Mouse (Mus musculus) granulocyte monocyte progenitor cell, adult 5-6 weeks (primary cell): Measurements from ENCODE around the gene Catsperz. TPM values are rescaled to one million over a fixed set of nuclear protein-coding genes. Genes with fewer than 3 reads are reported as not detected.

Experiments used
- ATAC-seq: replicated peaks from 2 replicates; pipeline ENCODE4 v1.8.0; 2016; ENCODE audit warnings: mild to moderate bottlenecking, moderate TSS enrichment, inconsistent platforms; ENCODE audit not compliant: poor library complexity, severe bottlenecking
- total RNA-seq, 2 experiments: library from RNA; stranded (forward) in 1 of 2; stranded (reverse) in 1 of 2; fragments of 200-712, 200-1000 nt in 1 of 2; fragments of >200 nt in 1 of 2; fragmentation: Nextera tagmentation in 1 of 2; gene quantifications; 2 replicates each; pipeline ENCODE4 v1.2.3; 2014 to 2017

Gene Catsperz
- total RNA-seq (2014; fragmentation: Nextera tagmentation): 3.0 TPM in 1 of 2 replicates, not detected in the other
- 2.8 and 4.5 TPM in 2 replicates for total RNA-seq (2017)

DNA sequence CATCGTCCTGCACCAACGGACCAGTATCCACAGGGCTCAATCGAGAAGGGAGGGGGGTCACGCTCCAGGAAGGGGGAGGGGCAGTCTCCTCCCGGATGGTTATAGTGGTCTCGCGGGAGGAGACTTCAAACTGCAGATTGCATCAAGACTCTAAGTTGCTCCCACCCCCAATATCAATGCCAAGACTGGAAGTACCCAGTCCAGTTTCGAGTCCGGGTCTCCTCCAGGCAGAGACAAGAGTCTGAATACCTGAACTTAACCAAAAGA, at the start of gene Catsperz:
Gene Catsperz (minus strand): TSS at position 74 of the 267 bp plus-strand sequence.
- ATAC-seq: no peak

- ATAC-seq: peak; percentile 56
Measured at GRCm38 (mm10) chr19:6974211-6975205, 49.3 kb upstream of the Catsperz start, which contains the start of gene Ppp1r14b. TSS of gene Ppp1r14b (plus strand) at chr19:6974968.

GRCm38 (mm10) chr19:6973581-6974190, 48.5 kb upstream of the Catsperz start:
- no peak for ATAC-seq

DNA sequence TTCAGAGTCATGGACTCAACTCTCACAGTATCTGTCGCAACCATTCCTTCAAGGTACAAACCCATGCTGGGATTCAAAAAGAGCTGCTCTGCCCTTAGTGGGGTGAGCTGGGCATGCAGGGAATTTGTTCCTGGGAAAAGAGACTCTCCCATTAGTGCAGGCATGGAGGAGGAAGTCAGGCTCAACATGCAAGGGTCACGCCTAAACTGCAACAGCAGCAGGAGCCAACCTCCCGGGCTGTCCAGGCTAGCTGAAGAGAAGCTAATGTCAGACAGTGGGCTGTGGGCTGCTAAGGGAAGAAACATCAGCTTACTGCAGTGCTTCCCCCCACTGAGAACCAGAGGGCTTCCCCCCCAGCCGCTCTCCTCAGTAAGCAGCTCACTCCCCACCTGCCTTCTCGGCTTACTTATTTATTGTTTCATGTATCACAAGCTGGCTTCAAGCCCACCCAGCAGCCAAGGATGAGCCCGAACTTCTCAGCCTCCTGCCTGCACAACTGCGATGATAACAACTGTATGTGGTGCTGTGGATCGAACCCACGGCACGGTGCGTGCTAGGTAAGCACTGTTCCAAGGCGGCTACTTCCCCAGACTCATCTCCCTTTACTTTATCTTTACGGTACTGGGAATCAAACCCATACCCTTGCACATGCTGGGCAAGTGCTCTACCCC, 47.2 kb upstream of the Catsperz start:
- no peak for ATAC-seq

DNA sequence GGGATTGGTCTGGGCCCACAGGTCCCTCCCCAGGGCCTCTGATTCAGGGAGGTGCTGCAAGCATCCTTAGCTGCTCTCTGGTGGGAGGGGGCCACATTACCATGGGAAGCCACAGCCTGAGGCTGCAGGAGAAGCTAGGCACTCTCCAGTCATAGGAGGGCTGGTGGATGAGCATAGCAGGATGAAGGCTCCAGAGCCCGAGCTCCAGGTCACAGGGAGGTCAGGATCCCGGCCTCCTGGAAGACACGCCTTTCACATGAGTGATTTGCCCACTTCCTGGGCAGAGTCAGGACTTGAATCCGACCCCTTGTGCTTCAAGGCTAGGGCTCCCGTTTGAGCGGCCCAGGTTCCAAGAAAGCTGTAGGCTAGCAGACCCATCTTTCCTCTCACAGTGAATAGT, 46.5 kb upstream of the Catsperz start:
- ATAC-seq: no peak

- ATAC-seq: no peak
Measured at GRCm38 (mm10) chr19:6970460-6971085, 45.4 kb upstream of the Catsperz start.

DNA sequence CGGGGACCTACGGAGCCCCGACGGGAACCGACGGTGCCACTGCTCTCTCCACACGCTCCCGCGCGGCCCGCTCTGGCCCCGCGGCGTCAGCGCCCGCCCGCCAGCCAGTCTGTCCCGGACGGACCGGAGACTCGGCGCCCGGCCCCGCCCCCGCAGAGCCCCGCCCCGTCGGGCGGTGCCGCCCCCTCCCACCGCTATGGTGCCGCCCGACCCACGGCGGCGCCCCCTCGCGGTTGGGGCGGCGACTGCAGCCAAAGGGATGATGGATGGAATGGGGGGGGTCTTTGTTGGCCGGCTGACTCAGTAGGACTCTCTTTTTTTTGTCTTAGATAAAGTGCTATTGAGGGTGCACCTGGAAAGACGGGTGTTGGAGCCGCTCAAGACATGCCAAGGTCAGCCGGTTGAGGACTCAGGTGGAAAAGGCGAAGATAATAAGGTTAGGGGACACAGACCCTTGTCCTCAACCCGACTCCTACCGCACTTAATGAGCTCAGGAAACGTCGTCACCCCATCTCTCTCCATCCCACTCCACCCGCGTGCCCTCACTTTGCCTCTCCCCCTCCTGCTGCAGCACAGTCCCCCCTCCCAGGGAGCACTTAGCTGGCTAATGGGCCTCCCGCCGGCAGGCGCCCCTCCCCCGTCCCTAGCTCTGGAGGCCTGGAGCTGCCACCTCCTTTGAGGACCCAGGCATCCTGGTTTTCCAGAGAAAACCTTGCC, 44.6 kb upstream of the Catsperz start:
- ATAC-seq: peak; percentile 51

DNA sequence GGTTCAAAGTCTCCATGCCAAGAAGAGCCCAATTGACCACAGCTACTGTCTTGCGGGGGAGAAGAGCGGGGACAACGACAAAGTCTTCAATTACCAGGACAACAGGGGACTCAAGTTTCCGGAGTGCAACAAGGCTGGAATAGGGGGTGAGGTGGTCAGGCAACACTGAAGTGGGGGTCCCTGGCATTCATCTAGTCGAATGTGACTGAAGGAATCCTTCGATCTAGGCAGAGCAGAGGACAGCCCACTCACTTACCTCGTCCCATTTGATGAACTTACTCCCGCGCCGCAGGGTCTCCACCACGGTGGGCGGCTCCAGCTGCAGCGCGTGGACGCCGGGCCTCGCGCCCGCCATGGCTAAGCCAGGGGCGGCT, 44.1 kb upstream of the Catsperz start:
- no peak for ATAC-seq

DNA sequence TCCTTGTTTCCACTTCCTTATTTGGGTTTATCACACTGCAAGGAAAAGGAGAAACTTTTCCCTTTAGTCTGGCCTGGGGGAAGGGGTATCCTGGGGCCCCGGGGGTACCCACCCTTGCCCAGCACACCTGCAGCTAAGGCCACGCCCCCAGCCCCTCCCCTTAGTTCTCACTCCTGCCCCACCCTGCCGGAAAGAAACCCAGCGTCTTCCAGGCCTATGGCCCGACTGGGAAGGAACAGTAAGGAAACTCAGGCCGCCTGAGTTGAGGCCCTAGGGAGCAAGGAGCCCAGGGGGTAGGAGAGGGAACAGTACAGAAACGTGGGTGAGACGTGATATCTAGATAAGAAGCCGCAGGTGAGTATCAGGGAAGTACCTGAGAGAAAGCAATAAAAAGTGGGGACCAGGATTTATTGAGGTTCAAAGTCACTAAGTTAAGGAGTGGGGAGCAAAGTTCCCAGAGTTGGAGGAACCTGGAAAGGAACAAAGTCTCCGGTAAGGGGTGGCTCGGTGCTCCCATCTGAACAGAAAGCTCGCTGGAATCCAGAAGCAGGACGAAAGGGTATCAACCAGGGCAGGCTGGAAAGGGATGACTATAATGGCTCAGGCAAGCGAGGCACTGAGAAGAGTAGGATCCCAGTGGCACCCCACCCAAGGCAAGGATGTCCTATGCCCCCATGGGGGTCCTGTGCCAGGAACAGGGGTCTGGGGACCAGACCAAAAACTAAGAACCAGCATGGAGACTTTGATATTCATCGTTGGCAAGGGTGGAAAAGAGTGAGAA, 43.5 kb upstream of the Catsperz start:
- ATAC-seq: no peak; the same call in 1 of the 2 replicates

DNA sequence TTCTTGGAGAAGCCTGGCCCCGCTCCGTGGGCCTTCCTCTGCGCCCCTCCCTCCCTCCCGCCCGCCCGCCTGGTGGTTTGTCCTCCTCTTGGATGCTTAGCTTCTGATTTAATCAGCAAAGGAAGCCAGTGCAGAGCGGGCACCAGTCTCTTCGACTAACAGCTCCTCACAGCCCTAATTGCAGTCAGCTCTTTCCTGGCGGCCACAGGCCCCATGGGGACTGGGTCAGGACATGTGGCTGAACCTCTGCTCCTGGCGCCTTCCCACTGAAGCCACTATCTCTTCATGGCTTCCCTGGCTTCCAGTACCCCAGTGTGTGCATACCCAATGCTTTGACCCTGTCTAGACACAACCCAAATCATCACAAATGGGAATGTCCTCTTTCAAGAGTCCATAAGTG, 31.3 kb upstream of the Catsperz start:
- ATAC-seq: no peak

DNA sequence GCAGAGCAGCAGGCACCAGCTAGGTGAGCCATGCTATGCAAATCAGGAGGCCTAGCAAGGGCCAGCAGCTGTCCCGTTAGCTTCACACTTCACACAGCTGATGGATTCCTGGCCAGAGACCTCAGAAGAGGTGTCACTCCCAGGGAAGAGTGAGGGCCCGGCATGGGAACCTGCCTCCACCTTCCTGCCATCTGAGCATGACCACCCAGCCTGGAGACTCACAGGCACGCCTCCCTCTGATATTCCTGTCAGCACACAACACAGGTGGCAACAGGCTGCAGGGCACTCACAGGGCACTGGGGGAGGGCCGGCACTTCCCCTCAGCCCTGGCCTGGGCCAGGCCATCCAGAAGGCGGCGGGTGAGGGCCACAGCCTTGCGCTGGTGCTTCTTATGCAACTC, 30.2 kb upstream of the Catsperz start:
- no peak for ATAC-seq

- no peak for ATAC-seq
Measured at GRCm38 (mm10) chr19:6954046-6954445, 28.9 kb upstream of the Catsperz start.

- no peak for ATAC-seq
Measured at GRCm38 (mm10) chr19:6952712-6953037, 27.5 kb upstream of the Catsperz start.

GRCm38 (mm10) chr19:6951994-6952711, 27.0 kb upstream of the Catsperz start:
- ATAC-seq: peak; percentile 18; the same call in 1 of the 2 replicates

- ATAC-seq: peak; percentile 84
Measured at GRCm38 (mm10) chr19:6951381-6951968, 26.3 kb upstream of the Catsperz start.

DNA sequence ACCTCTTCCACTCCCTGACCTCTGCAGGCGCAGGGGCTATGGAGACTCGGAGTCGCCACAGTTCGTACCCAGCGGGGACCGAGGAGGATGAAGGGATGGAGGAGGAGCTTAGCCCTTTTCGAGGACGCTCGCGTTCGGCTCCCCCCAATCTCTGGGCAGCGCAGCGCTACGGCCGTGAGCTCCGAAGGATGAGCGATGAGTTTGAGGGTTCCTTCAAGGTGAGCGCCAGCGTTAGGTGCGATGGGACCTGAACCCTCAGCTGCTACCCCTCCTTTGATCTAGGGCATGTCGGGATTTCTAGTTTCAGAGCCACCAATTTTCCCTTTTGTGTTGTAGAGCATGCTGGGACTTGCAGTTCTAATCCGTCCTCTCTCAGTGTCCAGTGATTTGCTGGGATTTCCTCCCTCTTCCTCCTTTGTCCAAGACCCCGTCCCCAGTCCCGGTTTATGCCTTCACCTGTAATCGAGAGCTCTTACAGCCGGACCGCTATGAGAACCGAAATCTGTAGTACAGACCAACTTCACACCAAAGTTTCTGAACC, 25.5 kb upstream of the Catsperz start:
- ATAC-seq: 0 out of 2 replicates have a peak, but pooled peaks have one; percentile 12

GRCm38 (mm10) chr19:6949951-6950350, 24.8 kb upstream of the Catsperz start:
- ATAC-seq: no peak

DNA sequence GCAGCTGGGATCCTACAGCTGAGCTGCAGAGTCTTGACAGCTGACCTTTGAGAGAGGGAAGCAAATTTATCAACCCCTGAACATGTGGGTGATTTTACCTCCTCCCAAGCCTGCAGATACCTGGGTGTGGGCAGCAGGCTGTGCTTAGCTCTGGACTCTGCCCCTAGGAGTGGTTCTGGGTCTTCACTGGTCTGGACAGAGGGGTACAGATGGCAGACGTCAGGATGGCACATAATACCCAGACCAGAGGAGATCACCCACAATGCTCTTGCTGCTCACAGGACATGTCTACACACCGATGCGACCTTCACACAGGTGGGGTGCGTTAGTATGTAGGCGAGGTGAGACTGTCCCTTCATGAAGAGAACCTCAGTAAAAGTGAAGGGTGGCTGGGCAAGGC, 24.4 kb upstream of the Catsperz start:
- no peak for ATAC-seq
